Mouse (Mus musculus) hindbrain, embryonic 12.5 days (tissue): ENCODE measurements around the gene Padi2. TPM values are rescaled to one million over a fixed set of nuclear protein-coding genes. Genes with fewer than 3 reads are reported as not detected.

ENCODE experiments used
- ATAC-seq: fragments of 200-750 bp; cut with Nextera tagmentation; 2 replicates; pipeline ENCODE4 v1.8.0; 2017; ENCODE audit warnings: moderate TSS enrichment; ENCODE audit not compliant: low FRiP score
- H3K27ac ChIP-seq: fragments of 300-500 bp; sonication (generic); 2 replicates; pipeline ENCODE4 v1.5.1; 2016; ENCODE audit warnings: mild to moderate bottlenecking
- H3K27me3 ChIP-seq: fragments of 300-500 bp; sonication (generic); 2 replicates; pipeline ENCODE4 v1.6.1; 2016; ENCODE audit warnings: mild to moderate bottlenecking
- H3K36me3 ChIP-seq: fragments of 300-500 bp; sonication (generic); 2 replicates; pipeline ENCODE4 v1.6.1; 2016; ENCODE audit warnings: mild to moderate bottlenecking
- H3K4me1 ChIP-seq: fragments of 300-500 bp; sonication (generic); 2 replicates; pipeline ENCODE4 v1.6.1; 2016
- H3K4me2 ChIP-seq: fragments of 300-500 bp; sonication (generic); replicated peaks from 2 replicates; pipeline ENCODE4 v1.6.1; 2016; ENCODE audit warnings: mild to moderate bottlenecking
- H3K4me3 ChIP-seq: fragments of 300-500 bp; sonication (generic); 2 replicates; pipeline ENCODE4 v1.5.1; 2016; ENCODE audit warnings: mild to moderate bottlenecking
- H3K9ac ChIP-seq: fragments of 300-500 bp; sonication (generic); 2 replicates; pipeline ENCODE4 v1.6.1; 2016; ENCODE audit warnings: mild to moderate bottlenecking, moderate library complexity
- H3K9me3 ChIP-seq: fragments of 300-500 bp; sonication (generic); replicated peaks from 2 replicates; pipeline ENCODE4 v1.6.1; 2016; ENCODE audit warnings: mild to moderate bottlenecking
- WGBS: fragments of 180-500 bp; shearing (Covaris S2); methylation state at CpG from one replicate; pipeline ENCODE4 v1.1.7; 2016; 5-methylcytosine and 5-hydroxymethylcytosine counted together
- polyA plus RNA-seq: library from polyadenylated mRNA; unstranded; fragments of >200 nt; fragmentation: Nextera tagmentation; extraction: Ambion mirVana; gene quantifications from 2 replicates; pipeline ENCODE4 v1.2.1, GENCODE M21; 2016

Padi2 gene
- polyA plus RNA-seq, 1 experiment from 2014 or later: 2.6 TPM

DNA sequence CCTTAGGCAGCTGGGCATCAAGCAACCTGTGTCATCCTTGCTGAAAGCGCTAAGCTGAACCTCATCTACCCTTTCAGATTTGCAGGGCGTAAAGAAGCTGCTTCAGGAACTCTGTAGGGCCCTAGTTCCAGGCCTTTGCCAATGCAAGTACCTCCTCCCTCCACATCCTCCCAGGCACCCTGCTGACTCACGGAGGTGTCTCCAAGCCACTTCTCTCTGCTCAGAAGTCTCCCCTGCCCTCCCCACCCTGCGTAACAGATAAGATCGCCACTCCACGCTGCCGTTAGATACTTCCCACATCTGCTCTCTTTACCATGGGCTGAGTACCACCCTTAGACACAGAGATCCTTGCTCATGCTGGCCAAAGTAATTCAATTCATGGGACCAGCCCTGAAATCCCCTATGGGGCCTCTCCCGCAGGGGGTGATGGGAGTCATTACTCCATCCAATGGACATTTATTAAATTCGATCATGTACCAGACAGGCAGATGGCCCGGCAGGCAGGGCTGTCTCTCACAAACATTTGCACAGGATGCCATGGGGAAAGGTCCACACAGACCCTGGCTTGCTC lies 24.8 kb downstream of the Padi2 start:
- no peaks in the 10 kb centered on the region for H3K9me3 ChIP-seq
- H3K9ac ChIP-seq: no peak overlapping the region
- H3K36me3 ChIP-seq: no peaks in the 10 kb centered on the region
- ATAC-seq: no peak
- no peak overlapping the region for H3K27ac ChIP-seq
- no peak overlapping the region for H3K4me2 ChIP-seq
- WGBS: 69% methylated on average over 10 of the region's 10 CpGs
- no peaks in the 10 kb centered on the region for H3K27me3 ChIP-seq
- peaks cover 17% of the 10 kb centered on the region for H3K4me1 ChIP-seq
- no peak overlapping the region for H3K4me3 ChIP-seq

DNA sequence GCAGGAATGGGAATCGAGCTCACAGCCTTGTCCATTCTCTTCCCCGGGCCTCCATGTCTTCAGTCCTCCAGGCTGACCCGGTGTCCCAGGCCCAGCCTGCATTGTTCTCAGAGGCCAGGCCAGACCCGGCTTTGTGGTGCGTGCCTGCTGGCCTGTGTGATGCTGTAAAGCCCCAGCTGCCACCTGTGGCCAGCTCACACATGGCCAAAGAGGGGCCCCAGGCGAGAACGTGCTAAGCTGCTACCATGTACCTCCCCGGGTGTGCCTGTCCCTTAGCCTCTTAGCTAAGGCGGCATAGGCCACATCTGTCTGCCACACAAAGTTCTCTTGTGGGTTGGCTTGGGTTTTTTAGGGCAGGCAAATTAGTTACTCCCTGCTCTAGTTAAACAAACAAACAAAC lies 29.5 kb downstream of the Padi2 start:
- Histone ChIP-seq H3K9me3 (peaks cover 7% of the 10 kb centered on the region; the same call in 1 of the 2 replicates), H3K4me3 (no peak overlapping the region), H3K27ac (no peak overlapping the region), H3K36me3 (no peaks in the 10 kb centered on the region), H3K4me1 (peaks cover 10% of the 10 kb centered on the region), H3K9ac (no peak overlapping the region), H3K4me2 (no peak overlapping the region), H3K27me3 (no peaks in the 10 kb centered on the region)
- 75% methylated on average over 9 of the region's 9 CpGs for WGBS
- ATAC-seq: no peak

DNA sequence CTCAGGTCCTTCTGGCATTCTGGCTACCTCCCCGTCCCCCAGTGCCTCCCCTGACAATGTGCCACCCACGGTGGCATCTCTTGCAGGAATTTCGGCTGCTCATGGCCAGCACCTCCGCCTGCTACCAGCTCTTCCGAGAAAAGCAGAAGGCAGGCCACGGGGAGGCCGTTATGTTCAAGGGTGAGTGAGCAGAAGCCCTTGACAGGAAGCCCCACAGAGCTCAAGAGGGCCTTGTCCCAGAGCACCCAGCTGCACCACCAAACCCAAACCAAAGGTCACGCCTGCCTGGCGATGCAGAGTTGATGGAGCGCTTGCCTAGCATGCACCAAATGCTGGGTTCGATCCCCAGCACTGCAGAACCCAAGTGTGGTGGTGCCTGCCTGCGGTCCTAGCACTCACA lies 38.2 kb downstream of the Padi2 start:
- WGBS: 90% methylated on average over 12 of the region's 12 CpGs
- H3K4me3 ChIP-seq: no peak overlapping the region
- no peaks in the 10 kb centered on the region for H3K27me3 ChIP-seq
- no peak overlapping the region for H3K27ac ChIP-seq
- no peaks in the 10 kb centered on the region for H3K4me1 ChIP-seq
- no peak overlapping the region for H3K4me2 ChIP-seq
- H3K36me3 ChIP-seq: no peaks in the 10 kb centered on the region
- no peak overlapping the region for H3K9ac ChIP-seq
- no peaks in the 10 kb centered on the region for H3K9me3 ChIP-seq
- ATAC-seq: no peak

DNA sequence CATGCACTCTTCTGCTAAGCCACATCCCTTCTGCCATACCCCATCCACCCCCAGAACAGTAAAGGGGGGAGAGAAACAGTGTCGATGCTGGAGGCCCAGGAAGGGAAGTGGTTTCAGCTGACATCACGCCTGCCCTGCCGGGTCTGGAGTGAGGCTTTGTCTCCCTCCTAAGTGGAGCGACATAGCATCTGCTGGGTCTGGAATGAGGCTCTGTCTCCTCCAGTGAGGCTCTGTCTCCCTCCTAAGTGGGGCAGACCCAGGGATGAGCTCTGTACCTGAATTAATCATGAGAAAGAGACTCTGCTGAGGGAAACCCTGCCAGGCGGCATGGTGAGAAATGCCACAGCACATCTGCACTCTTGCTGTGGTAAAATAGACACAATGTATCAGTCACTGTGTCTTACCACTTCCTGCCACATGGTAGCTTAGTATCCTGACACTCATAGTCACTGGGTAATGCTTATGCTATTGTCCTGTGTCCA lies 38.9 kb downstream of the Padi2 start:
- Histone ChIP-seq H3K9ac (no peak overlapping the region), H3K27ac (no peak overlapping the region), H3K36me3 (no peaks in the 10 kb centered on the region), H3K27me3 (no peaks in the 10 kb centered on the region), H3K4me1 (no peaks in the 10 kb centered on the region), H3K4me2 (no peak overlapping the region), H3K4me3 (no peak overlapping the region), H3K9me3 (no peaks in the 10 kb centered on the region)
- ATAC-seq: no peak
- WGBS: 93% methylated on average over 5 of the region's 5 CpGs

DNA sequence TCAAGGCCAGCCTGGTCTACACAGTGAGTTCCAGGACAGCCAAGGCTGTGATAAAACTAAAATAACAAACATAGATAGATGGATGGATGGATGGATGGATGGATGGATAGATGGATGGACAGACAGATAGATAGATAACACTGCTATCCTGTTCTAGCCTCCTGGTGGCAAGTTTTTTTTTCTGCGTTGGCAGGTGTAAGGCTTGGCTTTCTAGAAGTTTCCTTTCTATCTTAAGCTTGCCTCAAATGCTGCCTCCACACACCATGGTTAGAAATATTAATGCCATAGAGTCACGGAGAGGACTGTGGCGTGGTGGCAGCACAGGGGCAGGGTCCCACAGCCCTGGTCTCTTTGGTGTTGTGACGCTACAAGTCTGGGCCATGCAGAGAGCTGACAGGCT lies 39.4 kb downstream of the Padi2 start:
- ATAC-seq: no peak
- H3K9me3 ChIP-seq: no peaks in the 10 kb centered on the region
- no peaks in the 10 kb centered on the region for H3K36me3 ChIP-seq
- H3K4me2 ChIP-seq: no peak overlapping the region
- no peaks in the 10 kb centered on the region for H3K4me1 ChIP-seq
- H3K27me3 ChIP-seq: no peaks in the 10 kb centered on the region
- H3K9ac ChIP-seq: no peak overlapping the region
- no peak overlapping the region for H3K27ac ChIP-seq
- H3K4me3 ChIP-seq: no peak overlapping the region
- 96% methylated on average over 4 of the region's 4 CpGs for WGBS

DNA sequence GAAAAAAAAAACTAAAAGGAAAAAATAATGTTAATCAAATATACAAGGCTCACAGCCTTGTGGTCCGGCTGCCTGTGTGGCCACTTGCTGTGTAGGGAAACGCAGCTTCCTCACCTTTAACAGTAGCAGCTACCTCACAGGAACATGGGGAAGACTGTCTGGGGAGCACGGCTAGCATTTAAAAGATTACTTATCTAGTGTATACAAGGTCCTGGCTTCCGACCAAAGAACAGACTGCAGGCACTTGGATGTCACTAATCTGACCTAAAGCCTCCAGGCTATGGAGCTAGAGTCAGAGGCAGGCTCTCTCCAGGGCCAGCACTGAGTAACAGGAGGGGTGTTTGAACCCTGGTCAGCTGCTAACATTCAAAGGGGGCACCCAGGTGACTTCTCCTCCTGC lies 39.9 kb downstream of the Padi2 start:
- no peaks in the 10 kb centered on the region for H3K36me3 ChIP-seq
- H3K9ac ChIP-seq: no peak overlapping the region
- no peaks in the 10 kb centered on the region for H3K4me1 ChIP-seq
- ATAC-seq: no peak
- H3K27ac ChIP-seq: no peak overlapping the region
- no peak overlapping the region for H3K4me2 ChIP-seq
- 85% methylated on average over 4 of the region's 4 CpGs for WGBS
- no peak overlapping the region for H3K4me3 ChIP-seq
- no peaks in the 10 kb centered on the region for H3K27me3 ChIP-seq
- no peaks in the 10 kb centered on the region for H3K9me3 ChIP-seq

DNA sequence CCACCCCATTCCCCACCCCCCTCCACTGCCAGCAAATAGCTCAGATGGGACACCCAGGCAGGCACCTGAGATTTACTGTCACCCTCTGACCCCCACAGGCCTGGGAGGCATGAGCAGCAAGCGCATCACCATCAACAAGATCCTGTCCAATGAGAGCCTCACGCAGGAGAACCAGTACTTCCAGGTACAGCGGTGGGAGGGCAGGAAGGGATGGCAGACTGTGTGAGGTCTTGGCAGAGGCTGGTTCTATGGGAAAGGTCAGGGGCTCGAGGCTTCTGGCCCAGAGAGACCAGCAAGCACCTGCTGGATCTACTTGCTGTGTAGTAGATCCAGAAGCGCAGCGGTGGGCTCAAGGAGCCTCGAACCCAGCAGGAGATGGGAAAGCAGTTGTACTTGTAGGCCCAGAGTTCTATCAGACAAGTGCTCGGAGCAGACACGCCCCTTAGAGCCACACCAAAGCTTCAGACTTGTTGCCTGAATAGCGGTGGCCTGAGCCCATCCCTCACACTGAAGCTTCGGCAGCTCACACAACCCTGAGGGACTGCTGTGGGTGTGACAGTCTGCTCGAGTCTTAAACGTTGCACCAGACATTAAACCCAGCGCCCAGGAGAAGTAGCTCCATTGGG lies 40.5 kb downstream of the Padi2 start:
- WGBS: 80% methylated on average over 14 of the region's 14 CpGs
- Histone ChIP-seq H3K4me2 (no peak overlapping the region), H3K27me3 (no peaks in the 10 kb centered on the region), H3K4me1 (no peaks in the 10 kb centered on the region), H3K4me3 (no peak overlapping the region), H3K27ac (no peak overlapping the region), H3K36me3 (no peaks in the 10 kb centered on the region), H3K9me3 (no peaks in the 10 kb centered on the region), H3K9ac (no peak overlapping the region)
- no peak for ATAC-seq

DNA sequence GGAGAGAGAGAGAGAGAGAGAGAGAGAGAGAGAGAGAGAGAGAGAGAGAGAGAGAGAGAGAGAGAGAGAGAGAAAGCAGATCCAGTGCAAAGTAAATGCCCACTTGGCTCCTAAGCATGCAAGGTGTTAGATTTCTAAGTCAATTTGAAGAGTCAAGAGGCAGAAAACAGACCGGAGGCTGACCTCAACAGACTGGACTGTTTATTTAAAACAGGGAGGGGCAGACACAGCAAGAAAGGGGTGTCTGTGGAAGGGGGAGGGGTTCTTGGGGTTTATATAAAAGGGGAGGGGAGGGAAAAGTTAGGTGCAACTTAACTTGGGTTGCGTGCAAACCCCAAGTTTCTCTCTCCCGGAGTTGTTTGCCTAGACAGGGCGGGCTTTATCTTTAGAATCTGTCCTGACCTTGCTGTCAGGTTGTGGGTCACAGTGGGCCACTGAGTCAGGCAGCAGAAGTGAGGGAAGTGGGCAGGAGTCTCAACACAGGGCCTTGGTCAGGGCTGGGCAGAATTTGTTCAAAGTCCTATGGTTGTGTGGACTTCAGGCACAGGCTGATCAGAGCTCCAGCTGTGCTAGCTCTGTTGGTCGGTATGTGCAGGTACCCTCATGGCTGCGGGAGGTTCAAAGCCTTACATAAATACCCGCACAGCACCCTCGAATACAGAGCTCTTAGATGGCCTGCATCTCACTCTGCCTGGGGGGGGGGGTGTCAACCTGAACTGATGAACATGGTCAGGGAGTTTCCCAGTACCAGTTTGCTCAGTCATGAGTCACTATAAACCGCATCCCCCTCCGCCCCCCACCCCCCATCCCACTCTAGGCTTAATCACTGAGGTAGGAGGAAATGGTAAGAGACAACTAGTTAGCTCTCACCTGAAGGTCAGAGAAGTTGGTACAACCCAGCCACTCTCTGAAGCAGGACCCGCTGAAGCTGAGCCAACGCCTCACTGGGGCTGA lies 41.6 kb downstream of the Padi2 start:
- WGBS: 85% methylated on average over 12 of the region's 12 CpGs
- no peaks in the 10 kb centered on the region for H3K36me3 ChIP-seq
- no peaks in the 10 kb centered on the region for H3K9me3 ChIP-seq
- no peak for ATAC-seq
- H3K9ac ChIP-seq: no peak overlapping the region
- no peak overlapping the region for H3K4me2 ChIP-seq
- H3K27ac ChIP-seq: no peak overlapping the region
- H3K4me1 ChIP-seq: no peaks in the 10 kb centered on the region
- no peak overlapping the region for H3K4me3 ChIP-seq
- no peaks in the 10 kb centered on the region for H3K27me3 ChIP-seq

DNA sequence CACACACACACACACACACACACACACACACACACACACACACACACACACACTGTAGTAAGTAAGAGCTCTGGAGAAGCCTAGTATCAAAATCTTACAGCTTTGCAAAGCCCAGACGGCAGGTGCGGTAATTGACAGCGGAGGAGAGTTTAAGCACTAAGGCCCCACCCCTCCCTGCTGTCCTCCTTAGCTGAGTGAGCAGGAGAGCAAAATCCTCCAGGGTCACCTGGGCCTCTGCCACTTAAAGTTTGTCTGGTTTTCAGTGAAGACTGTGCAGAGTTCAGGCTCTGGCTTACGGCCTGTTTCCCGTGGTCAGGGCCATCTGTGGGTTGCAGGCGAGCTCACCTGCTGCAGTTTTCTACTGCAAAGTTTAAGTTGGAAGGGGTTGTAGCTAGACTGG lies 42.3 kb downstream of the Padi2 start:
- WGBS: 85% methylated on average over 6 of the region's 6 CpGs
- no peak for ATAC-seq
- Histone ChIP-seq H3K4me1 (no peaks in the 10 kb centered on the region), H3K9ac (no peak overlapping the region), H3K27ac (no peak overlapping the region), H3K4me3 (no peak overlapping the region), H3K4me2 (no peak overlapping the region), H3K27me3 (no peaks in the 10 kb centered on the region), H3K9me3 (no peaks in the 10 kb centered on the region), H3K36me3 (no peaks in the 10 kb centered on the region)

DNA sequence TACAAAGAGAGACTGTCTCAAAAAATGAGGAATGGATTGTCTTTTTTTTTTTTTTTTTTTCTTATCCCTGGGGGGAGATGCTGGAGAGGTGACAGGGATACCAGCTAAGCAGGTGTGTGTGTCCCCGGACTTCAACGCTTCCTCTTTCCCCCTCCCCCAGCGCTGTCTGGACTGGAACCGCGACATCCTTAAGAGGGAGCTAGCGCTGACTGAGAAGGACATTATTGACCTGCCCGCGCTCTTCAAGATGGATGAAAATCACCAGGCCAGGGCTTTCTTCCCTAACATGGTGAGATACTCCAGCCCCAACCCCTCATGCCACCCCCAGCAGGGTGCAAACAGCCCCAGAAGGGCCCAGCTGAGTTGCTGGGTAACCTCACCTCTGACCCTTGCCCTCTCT lies 42.9 kb downstream of the Padi2 start:
- Histone ChIP-seq H3K36me3 (no peaks in the 10 kb centered on the region), H3K9ac (no peak overlapping the region), H3K4me1 (no peaks in the 10 kb centered on the region), H3K4me2 (no peak overlapping the region), H3K27me3 (no peaks in the 10 kb centered on the region; the same call in 1 of the 2 replicates), H3K27ac (no peak overlapping the region), H3K9me3 (no peaks in the 10 kb centered on the region), H3K4me3 (no peak overlapping the region)
- no peak for ATAC-seq
- 74% methylated on average over 8 of the region's 8 CpGs for WGBS

DNA sequence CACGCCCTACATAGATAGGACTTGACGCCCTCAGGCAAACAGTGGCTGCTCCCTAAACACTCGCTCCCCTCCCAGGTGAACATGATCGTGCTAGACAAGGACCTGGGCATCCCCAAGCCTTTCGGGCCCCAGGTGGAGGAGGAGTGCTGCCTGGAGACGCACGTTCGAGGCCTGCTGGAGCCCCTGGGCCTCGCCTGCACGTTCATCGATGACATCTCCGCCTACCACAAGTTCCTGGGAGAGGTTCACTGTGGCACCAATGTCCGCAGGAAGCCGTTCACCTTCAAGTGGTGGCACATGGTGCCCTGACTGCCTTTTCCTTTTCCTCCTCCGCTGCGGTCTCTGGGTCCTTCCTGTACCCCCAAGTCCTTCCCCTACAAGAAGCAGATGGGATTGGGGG lies 43.5 kb downstream of the Padi2 start:
- H3K4me3 ChIP-seq: no peak overlapping the region
- no peaks in the 10 kb centered on the region for H3K4me1 ChIP-seq
- ATAC-seq: no peak
- no peak overlapping the region for H3K9ac ChIP-seq
- no peaks in the 10 kb centered on the region for H3K9me3 ChIP-seq
- 90% methylated on average over 16 of the region's 16 CpGs for WGBS
- H3K36me3 ChIP-seq: no peaks in the 10 kb centered on the region
- H3K4me2 ChIP-seq: no peak overlapping the region
- no peaks in the 10 kb centered on the region; the same call in 1 of the 2 replicates for H3K27me3 ChIP-seq
- no peak overlapping the region for H3K27ac ChIP-seq

DNA sequence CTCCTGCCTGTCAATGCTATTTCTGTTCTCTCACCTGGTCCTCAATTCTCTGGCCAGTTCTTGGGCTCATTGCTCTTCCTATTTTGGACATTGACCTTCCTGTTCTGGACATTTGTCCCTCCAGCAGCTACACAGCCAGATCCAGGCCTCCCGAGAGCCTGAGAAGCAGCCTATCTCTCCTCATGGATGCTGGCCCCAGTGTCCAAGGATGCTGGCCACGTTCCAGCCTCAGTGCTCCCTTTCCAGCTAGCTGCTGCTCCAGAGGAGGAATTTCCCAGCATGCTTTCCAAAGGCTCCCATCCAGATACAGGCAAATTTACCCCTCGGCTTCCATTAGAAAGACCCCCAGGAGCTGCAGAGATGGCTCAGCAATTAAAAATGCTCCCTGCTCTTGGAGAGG lies 44.4 kb downstream of the Padi2 start:
- H3K36me3 ChIP-seq: no peaks in the 10 kb centered on the region
- no peaks in the 10 kb centered on the region; the same call in 1 of the 2 replicates for H3K27me3 ChIP-seq
- 79% methylated on average over 3 of the region's 3 CpGs for WGBS

More for the DNA sequence above, 44.4 kb downstream of the Padi2 start:
- no peaks in the 10 kb centered on the region for H3K4me1 ChIP-seq
- H3K4me2 ChIP-seq: no peak overlapping the region
- H3K27ac ChIP-seq: no peak overlapping the region
- no peak for ATAC-seq
- H3K9ac ChIP-seq: no peak overlapping the region
- no peak overlapping the region for H3K4me3 ChIP-seq
- H3K9me3 ChIP-seq: no peaks in the 10 kb centered on the region
